Mouse (Mus musculus) cerebellum, adult 9-10 months (tissue): ENCODE measurements around the gene Cyp8b1.

Experiments used
- DNase-seq: peaks from one replicate; pipeline ENCODE4 v3.0.0; 2022

The Cyp8b1 gene

GRCm38 (mm10) chr9:121890441-121890941 lies 25.6 kb downstream of the Cyp8b1 start:
- no peak for DNase-seq

GRCm38 (mm10) chr9:121889927-121890440 lies 26.1 kb downstream of the Cyp8b1 start:
- no peak for DNase-seq

- no peak for DNase-seq
Measured at GRCm38 (mm10) chr9:121882015-121882457, 34.1 kb downstream of the Cyp8b1 start.

GRCm38 (mm10) chr9:121881301-121881700 lies 34.8 kb downstream of the Cyp8b1 start:
- no peak for DNase-seq

- peak; percentile 50 for DNase-seq
Measured at GRCm38 (mm10) chr9:121880840-121881239, 35.3 kb downstream of the Cyp8b1 start.

- peak; percentile 83 for DNase-seq
Measured at GRCm38 (mm10) chr9:121877052-121877740, 38.9 kb downstream of the Cyp8b1 start.

GRCm38 (mm10) chr9:121873578-121873977 lies 42.5 kb downstream of the Cyp8b1 start:
- DNase-seq: no peak

GRCm38 (mm10) chr9:121872062-121872683 lies 43.9 kb downstream of the Cyp8b1 start:
- DNase-seq: no peak

GRCm38 (mm10) chr9:121869973-121870515 lies 46.1 kb downstream of the Cyp8b1 start:
- DNase-seq: no peak

- DNase-seq: no peak
Measured at GRCm38 (mm10) chr9:121869432-121869831, 46.7 kb downstream of the Cyp8b1 start.

- no peak for DNase-seq
Measured at GRCm38 (mm10) chr9:121868236-121868635, 47.9 kb downstream of the Cyp8b1 start.

- no peak for DNase-seq
Measured at GRCm38 (mm10) chr9:121867632-121868031, 48.5 kb downstream of the Cyp8b1 start.

- DNase-seq: no peak
Measured at GRCm38 (mm10) chr9:121865425-121866008, 50.6 kb downstream of the Cyp8b1 start.

GRCm38 (mm10) chr9:121864837-121865236 lies 51.3 kb downstream of the Cyp8b1 start:
- DNase-seq: no peak
